Mouse (Mus musculus) kidney, postnatal 25 days (tissue): ENCODE measurements around the gene Rps23.

Experiments used
- DNase-seq, 2 experiments: peaks; one replicate each; pipeline ENCODE4 v3.0.0; 2021; ENCODE audit warnings: mixed read lengths in 2 of 2

Gene Rps23

DNA sequence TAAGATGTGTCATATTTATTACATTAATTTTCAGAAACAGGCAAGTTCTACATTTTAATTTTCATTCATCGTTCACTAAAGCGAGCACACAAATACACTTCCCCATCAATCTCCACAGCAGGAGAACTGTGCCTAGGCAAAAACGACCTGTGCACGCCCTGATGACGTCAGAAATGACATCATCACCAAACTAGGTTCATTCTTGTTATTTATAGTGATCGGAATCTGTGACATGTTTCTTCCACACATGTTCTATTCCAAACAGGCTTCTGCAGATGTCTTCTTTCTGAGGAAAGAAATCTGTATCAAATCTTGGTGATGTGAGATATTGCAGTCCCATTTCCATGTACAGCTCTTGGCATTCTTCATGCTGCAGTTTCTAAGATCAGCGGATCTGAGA is 13.1 kb downstream of the Rps23 start:
- no peak for DNase-seq

DNA sequence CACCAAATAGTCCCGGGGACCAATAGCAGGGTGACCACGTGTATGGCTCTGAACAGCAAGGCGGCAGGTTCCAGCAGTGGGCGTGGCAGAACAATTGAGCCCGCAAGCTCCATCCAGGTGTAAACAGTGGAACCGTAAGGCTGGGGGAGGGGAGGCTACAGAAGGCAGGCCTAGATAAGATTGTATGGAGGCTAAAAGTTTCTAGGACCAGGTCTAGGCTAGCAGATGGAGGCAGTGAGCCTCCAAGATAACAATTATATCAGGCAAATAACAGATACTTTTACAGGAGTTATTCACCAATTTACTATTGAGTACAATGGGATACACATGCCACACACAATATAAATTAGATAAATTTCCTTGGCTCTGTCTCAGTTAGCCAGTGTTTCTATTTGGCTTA is 16.4 kb downstream of the Rps23 start:
- no peak for DNase-seq

DNA sequence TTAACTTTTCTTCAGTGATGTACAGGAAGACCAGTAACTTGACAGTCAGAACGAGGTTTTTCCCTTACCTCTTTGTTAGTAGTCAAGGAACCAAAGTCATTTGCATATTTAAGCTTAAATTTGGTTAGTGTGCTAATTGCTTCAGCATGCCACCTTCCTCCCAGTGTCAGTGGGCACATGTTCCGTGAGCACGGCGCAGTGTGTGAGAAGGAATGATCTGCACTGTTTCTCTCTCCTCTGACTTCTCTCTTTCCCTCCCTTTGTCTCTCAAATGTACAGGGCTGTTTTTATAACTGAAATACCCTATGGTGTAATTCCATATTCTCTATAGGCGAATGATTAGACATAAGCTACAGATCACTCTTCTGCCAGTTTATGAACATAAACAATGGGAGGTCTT is 16.8 kb downstream of the Rps23 start:
- DNase-seq: no peak

DNA sequence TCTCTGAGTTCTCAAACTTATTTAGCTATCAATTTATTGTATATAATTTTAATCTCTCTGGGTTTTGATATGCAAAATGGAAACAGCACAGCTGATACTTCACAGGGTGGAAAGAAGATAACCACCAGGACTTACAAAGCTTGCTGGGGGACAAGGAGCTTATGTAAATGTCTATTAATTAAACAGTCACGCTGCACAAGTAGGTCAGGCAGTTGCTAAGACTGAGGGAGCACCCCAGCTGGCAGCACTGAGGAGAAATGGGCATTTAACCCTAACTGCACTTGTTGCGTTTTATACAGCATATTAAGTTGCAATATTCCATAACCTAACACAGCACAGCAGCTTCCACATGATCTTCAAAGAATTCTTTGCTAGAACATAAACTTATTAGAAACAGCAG is 36.1 kb downstream of the Rps23 start:
- peak in 1 of 2 experiments; percentile 42 for DNase-seq

DNA sequence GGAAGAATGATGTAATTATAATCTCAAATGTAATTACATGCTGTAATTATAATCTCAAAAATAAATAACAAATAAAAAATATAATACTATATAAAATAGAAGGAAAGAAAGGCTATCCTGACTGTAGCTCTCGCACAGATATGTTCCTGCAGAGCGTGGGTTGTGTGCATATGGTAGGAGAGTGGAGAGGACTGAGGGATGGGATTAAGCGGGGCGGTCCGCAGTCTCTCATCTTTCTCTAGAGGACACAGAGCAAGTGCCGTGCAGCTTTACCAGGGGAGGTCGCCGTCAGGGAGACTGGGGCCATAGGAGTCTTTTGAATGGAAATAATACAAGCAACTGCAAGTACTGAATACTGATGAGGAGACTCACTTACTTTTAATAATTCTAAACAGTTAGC is 37.8 kb downstream of the Rps23 start:
- DNase-seq: no peak

DNA sequence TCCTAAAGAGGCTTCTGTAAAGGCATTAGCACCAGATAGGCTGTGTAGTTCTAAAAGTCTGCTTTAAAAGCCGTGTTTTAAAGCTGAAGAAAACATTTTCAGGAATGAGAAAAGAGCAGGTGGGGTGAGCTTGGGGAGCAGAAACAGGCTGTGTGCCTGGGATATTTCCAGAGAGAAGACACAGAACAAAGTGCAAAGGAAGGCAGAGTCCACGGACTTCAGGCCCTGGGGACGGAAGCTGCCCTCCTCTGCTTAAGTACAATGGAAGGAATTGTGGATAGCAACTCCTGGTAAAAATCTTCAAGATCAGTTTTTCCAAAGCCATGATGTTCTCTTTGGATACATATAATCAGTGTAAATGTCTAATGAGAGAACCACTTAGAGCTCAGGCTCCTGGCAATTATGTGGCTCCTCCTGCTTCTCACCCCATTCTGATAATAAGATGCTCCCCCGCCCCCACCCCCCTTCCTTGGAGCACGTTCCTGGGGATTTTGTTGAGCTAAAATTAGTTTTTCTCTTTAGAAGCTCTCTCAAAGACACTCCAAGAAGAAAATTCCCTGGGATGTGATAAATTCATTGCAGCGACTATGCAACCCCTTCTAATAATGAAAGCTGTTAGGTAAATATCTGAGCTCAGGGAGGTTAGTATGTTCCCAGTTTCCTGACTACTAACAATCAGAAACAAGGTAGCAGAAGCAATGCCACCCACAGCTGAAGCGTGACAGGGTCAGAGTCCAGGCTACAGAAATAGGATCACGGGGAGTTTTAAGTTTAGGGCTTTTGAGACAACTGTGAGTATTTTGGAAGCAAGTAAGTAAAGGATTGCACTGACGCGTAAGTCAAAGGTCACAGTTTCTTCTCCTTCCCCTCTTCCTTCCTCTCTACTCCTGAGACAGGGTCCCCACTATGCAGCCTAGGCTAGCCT is 40.3 kb downstream of the Rps23 start:
- peak; percentile 47 to 72 for DNase-seq

DNA sequence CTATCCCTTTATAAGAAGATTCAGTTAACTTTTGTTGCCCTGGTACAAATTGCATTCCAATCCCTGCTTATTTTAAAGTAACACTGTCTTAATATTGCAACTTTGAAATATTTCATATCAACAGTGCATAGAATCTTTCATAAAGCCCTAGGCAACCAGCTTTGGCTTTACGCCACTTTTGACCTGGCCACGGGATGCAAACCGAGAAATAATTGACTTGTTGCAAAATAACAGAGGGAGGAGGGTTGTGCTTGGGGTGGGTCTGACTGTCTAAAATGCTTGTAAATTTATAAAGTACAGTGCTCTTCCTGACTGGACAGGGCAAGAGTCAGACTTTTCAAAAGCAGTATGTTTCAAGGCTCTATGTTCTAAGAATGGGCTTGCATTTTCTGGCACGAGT is 41.8 kb downstream of the Rps23 start:
- DNase-seq: peak; percentile 57 to 64

DNA sequence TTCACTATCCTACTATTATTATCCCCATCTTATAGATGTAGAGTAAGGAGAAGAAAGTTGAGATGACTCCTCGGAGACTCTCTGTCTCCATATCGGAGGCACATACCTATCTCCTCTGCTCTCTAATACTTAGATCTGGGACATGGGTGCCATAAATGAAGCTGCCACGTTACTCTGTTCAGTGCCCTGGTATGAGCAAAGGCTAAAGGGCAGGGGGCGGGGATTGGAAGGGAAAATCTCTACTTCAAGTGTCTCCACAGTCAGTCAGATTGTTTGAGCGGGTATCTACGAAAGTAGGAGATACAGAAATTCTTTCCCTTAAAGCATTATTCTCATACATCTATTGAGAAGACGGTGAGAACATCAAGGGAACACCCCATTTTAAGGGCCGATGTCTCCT is 43.2 kb downstream of the Rps23 start:
- peak; percentile 73 to 79 for DNase-seq

DNA sequence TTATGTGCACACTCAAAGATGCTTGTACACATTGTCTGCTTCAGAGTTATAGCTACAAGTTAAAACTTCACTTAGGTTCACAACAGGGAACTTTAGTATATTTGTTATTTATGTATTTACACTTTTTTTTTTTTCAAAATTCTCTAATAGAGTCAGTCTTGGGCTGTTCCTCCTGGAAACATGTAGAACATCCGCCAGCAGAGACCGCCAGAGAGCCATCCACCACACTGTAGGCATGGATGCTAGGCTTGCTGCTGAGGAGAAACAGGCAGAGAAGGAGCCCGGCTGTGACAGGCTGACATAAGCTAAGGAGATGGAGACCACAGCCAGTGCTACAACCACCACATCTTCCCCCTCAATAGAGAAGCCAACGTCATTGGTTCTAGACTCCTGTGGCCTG is 44.7 kb downstream of the Rps23 start:
- DNase-seq: peak; percentile 83 to 90

DNA sequence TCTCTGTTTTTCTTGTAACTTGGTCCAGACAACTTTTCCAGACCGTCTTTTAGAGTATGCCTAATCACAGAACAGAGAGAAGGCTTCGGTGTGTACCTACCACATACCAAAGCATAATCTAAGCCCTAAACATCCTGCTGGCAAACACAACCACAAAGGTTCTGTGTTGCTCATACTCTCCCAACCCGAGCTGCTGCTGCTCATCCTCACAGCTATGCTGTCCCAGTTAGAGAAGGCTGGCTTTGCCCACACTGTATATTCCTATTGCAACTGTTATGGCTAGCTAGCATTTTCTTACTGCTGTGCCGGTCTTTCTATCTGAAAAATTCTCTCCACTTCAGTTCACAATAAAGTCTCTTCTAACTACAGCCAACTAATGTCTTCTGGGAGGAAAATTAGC is 46.2 kb downstream of the Rps23 start:
- DNase-seq: no peak

DNA sequence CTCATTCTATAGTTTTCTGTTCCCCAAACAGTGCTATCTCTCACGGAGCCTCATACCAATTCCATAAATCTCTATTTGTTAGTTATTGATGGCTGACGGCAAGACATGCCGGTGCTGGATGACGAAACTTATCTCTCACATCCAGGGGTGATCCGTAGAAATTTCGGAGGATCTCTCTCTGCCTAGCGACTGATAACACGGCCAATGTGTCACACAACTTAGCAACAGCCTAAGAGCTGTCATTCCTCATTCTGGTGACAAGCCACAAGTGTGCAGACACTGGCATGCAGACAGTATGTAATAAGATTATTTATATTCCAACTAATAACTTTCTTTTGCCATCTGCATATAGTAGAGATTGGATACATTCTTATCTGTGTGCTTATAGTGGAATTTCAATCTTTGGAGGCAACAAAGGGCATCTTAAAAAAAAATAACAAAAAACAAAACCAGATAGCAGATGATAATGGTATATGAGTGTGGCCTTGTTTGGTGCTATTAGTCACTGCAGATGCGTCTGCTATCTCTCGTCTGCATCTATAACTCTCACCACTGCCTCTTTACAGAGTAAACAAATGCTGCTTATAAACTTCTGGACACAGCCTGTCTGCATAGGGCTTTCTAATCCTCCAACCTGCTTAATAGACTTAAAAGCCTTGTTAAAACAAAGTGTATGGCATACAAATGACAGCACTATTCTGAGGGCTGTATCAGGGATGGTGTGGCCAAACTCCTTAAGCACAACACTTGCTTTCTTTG is 47.7 kb downstream of the Rps23 start:
- no peak for DNase-seq

DNA sequence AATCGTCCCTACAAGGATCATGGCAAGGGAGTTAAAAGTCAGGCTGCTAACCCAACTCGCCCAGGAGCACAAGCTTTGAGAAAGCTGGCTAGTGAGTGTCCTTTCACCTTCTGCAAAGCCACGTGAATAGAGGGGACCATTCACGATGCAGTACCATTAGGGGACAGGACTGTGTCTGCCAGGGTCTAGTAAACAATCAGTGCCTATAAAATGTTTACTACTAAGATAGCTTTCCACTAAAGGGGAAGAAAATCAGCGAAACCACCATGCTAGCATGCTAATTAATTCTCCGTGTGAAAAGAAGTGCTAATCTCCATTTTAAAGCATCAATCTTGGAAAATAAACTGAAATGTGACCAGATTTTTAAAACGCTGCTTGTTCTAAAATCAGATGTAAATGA is 50.7 kb downstream of the Rps23 start:
- DNase-seq: no peak
